Mouse (Mus musculus) inflammation-experienced regulatory T-cells, adult 16 weeks (primary cell): Measurements from ENCODE around the gene Prkg2. TPM values are rescaled to one million over a fixed set of nuclear protein-coding genes. Genes with fewer than 3 reads are reported as not detected.

Experiments used
- polyA plus RNA-seq: library from polyadenylated mRNA; unstranded; fragments of 100-300 nt; shearing (Covaris generic); gene quantifications from one replicate; pipeline ENCODE4 v1.2.1, GENCODE M21; 2017

Gene Prkg2
- 0.22 TPM for polyA plus RNA-seq

GRCm38 (mm10) chr5:99036596-99037441, at the start of gene Prkg2:
Gene Prkg2, minus strand, starts transcription at chr5:99037351.

Other genes with a start within 250 kb of the Prkg2 start
- gene Bmp3, start 182.9 kb downstream of the Prkg2 start, polyA plus RNA-seq: 0.06 TPM